Mouse (Mus musculus) left cerebral cortex, postnatal 36 days (tissue): ENCODE data around the gene Tns4. TPM values are rescaled to one million over a fixed set of nuclear protein-coding genes. Genes with fewer than 3 reads are reported as not detected.

Experiments
- DNase-seq, 2 experiments: peaks; one replicate each; pipeline ENCODE4 v3.0.0; 2021 to 2022; ENCODE audit warnings: low spot score in 2 of 2, mixed read lengths in 1 of 2
- intact Hi-C: fragments of 180-260 bp; cut with DNase I; formaldehyde crosslinking; loops from one replicate; pipeline ENCODE4 v1.15.1; 2025
- total RNA-seq, 2 experiments: library from RNA; stranded (reverse); gene quantifications; 2 replicates each; pipeline ENCODE4 v1.2.3; 2021

Gene Tns4
- total RNA-seq, 2 experiments from 2014 or later, result 0.45 to 0.54 TPM

- intact Hi-C loops, result no loop called here
- DNase-seq, result peak; percentile 43 to 63
These were observed 31.6 kb upstream of the Tns4 start for GRCm38 (mm10) chr11:99120524-99121217.

- intact Hi-C loops, result no loop called here
These were observed 29.9 kb upstream of the Tns4 start for GRCm38 (mm10) chr11:99118963-99119362.

GRCm38 (mm10) chr11:99118420-99118819 lies 29.3 kb upstream of the Tns4 start:
- intact Hi-C loops, result no loop called here
- DNase-seq, result no peak

More at GRCm38 (mm10) chr11:99118963-99119362, 29.9 kb upstream of the Tns4 start:
- no peak for DNase-seq

- intact Hi-C loops, result no loop called here
- DNase-seq, result no peak
These were observed 28.8 kb upstream of the Tns4 start for GRCm38 (mm10) chr11:99117907-99118306.

- DNase-seq, result no peak
- intact Hi-C loops, result no loop called here
These were observed 26.8 kb upstream of the Tns4 start for GRCm38 (mm10) chr11:99115940-99116339.

GRCm38 (mm10) chr11:99113111-99113510 lies 24.0 kb upstream of the Tns4 start:
- intact Hi-C loops, result loop anchor here (5.0 kb wide), 1 partner anchor 34 kb away; no protein-coding TSS in a partner anchor
- no peak for DNase-seq

GRCm38 (mm10) chr11:99112700-99113099 lies 23.6 kb upstream of the Tns4 start:
- DNase-seq, result no peak
- intact Hi-C loops, result loop anchor here (5.0 kb wide), 1 partner anchor 35 kb away; no protein-coding TSS in a partner anchor

- intact Hi-C loops, result loop anchor here (5.0 kb wide), 1 partner anchor 36 kb away; no protein-coding TSS in a partner anchor
- no peak for DNase-seq
These were observed 22.5 kb upstream of the Tns4 start for GRCm38 (mm10) chr11:99111631-99112030.

GRCm38 (mm10) chr11:99111155-99111554 lies 22.0 kb upstream of the Tns4 start:
- intact Hi-C loops, result loop anchor here (5.0 kb wide), 1 partner anchor 36 kb away; no protein-coding TSS in a partner anchor
- DNase-seq, result peak; percentile 64 to 69

- intact Hi-C loops, result loop anchor here (5.0 kb wide), 1 partner anchor 37 kb away; no protein-coding TSS in a partner anchor
- no peak for DNase-seq
These were observed 21.4 kb upstream of the Tns4 start for GRCm38 (mm10) chr11:99110370-99111110.

- intact Hi-C loops, result no loop called here
- no peak for DNase-seq
These were observed 19.2 kb upstream of the Tns4 start for GRCm38 (mm10) chr11:99108296-99108695.

GRCm38 (mm10) chr11:99105981-99106726 lies 17.0 kb upstream of the Tns4 start:
- intact Hi-C loops, result no loop called here
- no peak for DNase-seq

GRCm38 (mm10) chr11:99104609-99105410 lies 15.7 kb upstream of the Tns4 start:
- DNase-seq, result no peak
- intact Hi-C loops, result no loop called here

- intact Hi-C loops, result no loop called here
- no peak for DNase-seq
These were observed 13.6 kb upstream of the Tns4 start for GRCm38 (mm10) chr11:99102575-99103270.

- no peak for DNase-seq
- intact Hi-C loops, result no loop called here
These were observed 12.6 kb upstream of the Tns4 start for GRCm38 (mm10) chr11:99101693-99102092.

- no peak for DNase-seq
- intact Hi-C loops, result no loop called here
These were observed 11.1 kb upstream of the Tns4 start for GRCm38 (mm10) chr11:99100215-99100614.

GRCm38 (mm10) chr11:99099516-99099915 lies 10.4 kb upstream of the Tns4 start:
- intact Hi-C loops, result no loop called here
- no peak for DNase-seq

GRCm38 (mm10) chr11:99098924-99099323 lies 9.8 kb upstream of the Tns4 start:
- no peak for DNase-seq
- intact Hi-C loops, result no loop called here
